Mouse (Mus musculus): ENCODE measurements at regions not wholly inside any gene's neighbourhood (a gene's known extent, or its start where the extent isn't known, plus 50 kb on each side); places are given as distances from the start of the nearest gene placed in this dataset.

DNA sequence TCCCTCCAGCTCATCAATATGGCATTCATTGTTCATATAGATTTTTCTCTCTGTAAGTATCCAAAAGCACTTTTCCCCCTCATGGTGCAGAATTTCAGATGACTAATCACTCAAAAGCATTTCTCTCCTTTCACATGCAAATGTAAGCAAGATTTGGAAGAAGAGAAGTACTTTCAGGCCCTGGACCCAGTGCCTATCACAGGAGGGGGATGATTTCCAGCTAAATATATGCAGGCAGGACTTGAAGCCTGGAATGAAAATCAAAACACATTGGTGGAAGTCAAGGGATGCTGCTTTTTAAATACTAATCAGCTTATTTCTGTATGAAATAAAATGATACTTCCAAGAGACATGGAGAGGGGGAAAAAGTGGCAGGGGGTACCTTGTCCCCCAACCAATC is 195.9 kb upstream of the Gm49339 start:
- intact Hi-C loops (cut with DNase I) = no loop called here
- DNase-seq = no peak

DNA sequence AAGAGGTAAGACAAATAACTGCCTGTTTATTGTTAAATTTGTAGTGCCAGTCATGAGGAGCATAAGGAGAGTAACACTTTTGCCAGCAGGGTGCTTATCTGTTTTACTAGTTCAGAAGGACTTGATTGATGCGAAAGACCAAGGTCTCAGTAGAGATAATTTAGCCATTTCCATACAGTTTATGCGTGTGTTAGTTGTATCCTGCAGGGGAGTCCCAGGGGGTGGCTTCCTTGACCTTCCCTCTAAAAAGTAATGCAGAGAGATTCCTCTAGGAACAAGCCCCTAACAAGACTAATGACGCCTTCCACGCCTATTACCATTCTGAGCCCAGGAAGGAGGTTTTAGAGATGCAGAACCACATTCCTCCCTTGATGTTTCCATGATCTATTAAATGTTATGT is 192.6 kb upstream of the Gm49339 start:
- no peak for DNase-seq

DNA sequence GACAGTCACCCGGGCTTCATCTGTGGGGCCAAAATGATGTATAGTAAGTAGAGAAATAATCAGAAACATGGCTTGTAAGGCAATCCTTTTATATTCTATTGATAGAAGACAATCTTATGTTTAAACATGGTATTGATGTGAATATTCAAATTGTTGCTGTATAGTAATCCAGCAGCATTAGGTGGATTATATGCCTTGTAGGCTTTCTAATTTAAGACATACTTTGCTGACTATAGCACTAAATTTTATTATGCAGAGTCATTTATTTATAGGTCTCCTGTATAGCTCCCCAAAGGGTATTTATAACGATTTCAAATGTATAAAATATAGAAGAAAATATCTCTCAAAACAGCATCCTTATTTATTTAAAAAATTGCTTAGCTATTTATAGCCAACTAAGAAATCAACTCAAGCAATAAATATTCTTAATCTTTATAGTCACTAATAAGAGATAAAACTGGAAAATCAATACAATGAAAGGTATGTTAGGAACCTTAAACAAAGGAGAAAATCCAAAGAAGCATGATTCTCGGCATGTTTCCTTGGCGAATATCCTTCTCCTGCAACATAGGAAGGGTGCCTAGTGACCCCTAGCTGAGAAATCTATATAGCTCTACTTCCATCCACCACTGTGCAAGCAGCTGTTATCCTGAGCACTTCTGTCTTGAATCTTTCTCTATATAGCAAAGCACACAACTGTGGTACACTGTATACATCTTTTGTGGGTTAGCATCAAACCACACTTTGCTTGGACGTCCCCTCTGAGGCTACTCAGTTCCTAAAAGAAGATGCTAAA is 188.8 kb upstream of the Gm49339 start:
- intact Hi-C loops (cut with DNase I) = loop anchor here (10.0 kb wide), 1 partner anchor 587 kb away; no protein-coding TSS in a partner anchor

More for the DNA sequence above, 192.6 kb upstream of the Gm49339 start:
- intact Hi-C loops (cut with DNase I) = no loop called here

DNA sequence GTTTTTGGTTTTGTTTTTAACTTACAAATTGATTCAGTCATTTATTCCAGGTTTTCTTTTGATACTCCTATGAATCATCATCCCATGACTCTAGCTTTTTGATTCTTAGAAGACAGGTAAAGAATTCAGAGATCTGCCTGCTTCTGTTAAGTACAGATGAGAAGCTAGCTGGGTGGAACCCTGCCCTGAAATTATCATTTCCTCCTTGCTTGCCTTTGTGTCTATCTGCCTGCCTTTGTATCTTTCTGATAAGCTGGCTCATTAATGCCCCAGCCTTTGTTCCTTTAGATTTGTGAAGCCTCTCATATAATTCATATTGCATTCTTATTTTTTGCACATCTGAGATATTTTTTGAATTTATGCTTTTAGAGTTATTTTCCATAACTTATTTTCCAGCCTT is 167.6 kb upstream of the Gm49339 start:
- intact Hi-C loops (cut with DNase I) = no loop called here
- no peak for DNase-seq

More for the DNA sequence above, 188.8 kb upstream of the Gm49339 start:
- DNase-seq = no peak

DNA sequence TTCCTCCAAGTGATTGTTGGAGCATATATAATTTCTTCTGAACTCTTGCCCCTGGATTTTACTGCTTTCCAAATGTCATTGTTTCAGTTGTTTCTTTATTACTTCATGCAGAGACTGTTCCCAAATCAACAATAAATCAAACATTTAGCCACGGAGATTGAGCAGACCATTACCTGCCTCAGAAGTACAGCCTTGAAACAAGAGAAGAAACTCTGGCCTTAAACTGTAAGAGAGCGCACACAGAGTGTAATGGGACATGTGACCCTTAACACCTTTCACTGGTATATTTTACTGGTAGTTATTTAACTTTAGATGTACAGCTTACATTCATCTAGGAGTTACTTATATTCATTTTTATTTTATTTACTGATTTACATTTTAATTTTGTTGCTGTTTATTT is 160.2 kb upstream of the Gm49339 start:
- intact Hi-C loops (cut with DNase I) = no loop called here
- no peak for DNase-seq

DNA sequence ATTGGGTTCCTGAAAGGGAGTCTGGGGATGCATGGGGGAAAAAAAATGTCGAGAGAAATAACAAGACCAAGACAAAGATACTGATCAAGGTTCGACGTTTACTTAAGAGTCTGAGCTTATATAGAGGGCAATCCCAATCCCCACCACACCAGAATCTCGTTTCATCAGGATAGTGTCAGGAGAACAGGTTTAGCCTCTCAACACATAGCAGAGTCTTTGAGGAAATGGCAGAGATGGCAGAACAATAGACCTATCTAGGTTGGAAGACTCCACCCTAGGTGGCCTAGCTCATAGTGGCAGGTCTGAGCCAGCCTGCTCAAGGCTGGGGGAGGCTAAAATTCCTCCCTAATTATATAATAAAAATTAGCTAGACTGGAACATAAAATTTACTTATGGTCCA is 151.6 kb upstream of the Gm49339 start:
- intact Hi-C loops (cut with DNase I) = no loop called here
- DNase-seq = no peak

DNA sequence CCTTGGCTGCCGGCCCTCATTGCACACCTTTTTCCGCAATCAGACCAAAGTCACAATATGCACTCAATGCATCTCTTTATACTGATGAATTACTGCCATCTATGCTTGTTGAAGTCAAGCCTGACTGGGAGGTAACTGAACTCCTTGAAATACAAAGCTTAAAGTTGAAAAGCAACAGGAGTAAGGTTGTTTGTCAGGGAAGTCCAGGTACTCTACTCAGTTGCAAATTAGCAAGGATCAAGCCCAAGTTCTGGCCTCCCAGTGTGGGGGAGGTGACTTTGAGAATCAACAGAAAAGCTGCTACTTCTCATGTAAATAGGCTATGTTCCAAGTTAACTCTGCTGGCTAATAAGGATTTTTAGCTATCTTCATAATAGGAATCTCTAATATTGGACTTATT is 151.0 kb upstream of the Gm49339 start:
- intact Hi-C loops (cut with DNase I) = no loop called here
- no peak for DNase-seq
